Mouse (Mus musculus) lung, postnatal 0 days (tissue): ENCODE measurements around the gene Bscl2. TPM values are rescaled to one million over a fixed set of nuclear protein-coding genes. Genes with fewer than 3 reads are reported as not detected.

Source experiments
- ATAC-seq: fragments of 200-750 bp; cut with Nextera tagmentation; 2 replicates; pipeline ENCODE4 v1.8.0; 2017; ENCODE audit warnings: moderate library complexity
- DNase-seq: peaks from one replicate; pipeline ENCODE4 v3.0.0-alpha.2; 2016; ENCODE audit warnings: low spot score
- H3K27ac ChIP-seq: fragments of 300-500 bp; sonication (generic); 2 replicates; pipeline ENCODE4 v1.5.1; 2014; ENCODE audit warnings: antibody characterized with exemption, mild to moderate bottlenecking, low read length, mixed read lengths
- H3K27me3 ChIP-seq: fragments of 300-500 bp; sonication (generic); replicated peaks from 2 replicates; pipeline ENCODE4 v1.6.1; 2014; ENCODE audit warnings: low read length, mixed read lengths; ENCODE audit not compliant: insufficient read depth
- H3K36me3 ChIP-seq: fragments of 300-500 bp; sonication (generic); 2 replicates; pipeline ENCODE4 v1.6.1; 2014; ENCODE audit warnings: low read length, mixed read lengths; ENCODE audit not compliant: insufficient read depth
- H3K4me1 ChIP-seq: fragments of 300-500 bp; sonication (generic); 2 replicates; pipeline ENCODE4 v1.6.1; 2014; ENCODE audit warnings: antibody characterized with exemption, low read depth, low read length, mixed read lengths; ENCODE audit not compliant: insufficient read depth
- H3K4me2 ChIP-seq: fragments of 300-500 bp; sonication (generic); replicated peaks from 2 replicates; pipeline ENCODE4 v1.6.1; 2014; ENCODE audit warnings: low read depth, mild to moderate bottlenecking, low read length, moderate library complexity, mixed read lengths
- H3K4me3 ChIP-seq: fragments of 300-500 bp; sonication (generic); 2 replicates; pipeline ENCODE4 v1.5.1; 2014; ENCODE audit warnings: low read depth, low read length
- H3K9ac ChIP-seq: fragments of 300-500 bp; sonication (generic); replicated peaks from 2 replicates; pipeline ENCODE4 v1.6.1; 2014; ENCODE audit warnings: low read depth, mild to moderate bottlenecking
- H3K9me3 ChIP-seq: fragments of 300-500 bp; sonication (generic); 2 replicates; pipeline ENCODE4 v1.6.1; 2016; ENCODE audit warnings: low read length, mixed read lengths
- CTCF ChIP-seq: IDR thresholded peaks from 2 replicates; pipeline ENCODE4 v1.5.1; 2016; ENCODE audit warnings: antibody characterized with exemption, mild to moderate bottlenecking
- EP300 ChIP-seq: IDR thresholded peaks from 2 replicates; pipeline ENCODE4 v1.6.1; 2016; ENCODE audit warnings: antibody characterized with exemption, mild to moderate bottlenecking, control low read depth
- WGBS: fragments of 180-500 bp; shearing (Covaris S2); extraction: QIAGEN DNeasy Blood & Tissue Kit; methylation state at CpG from one replicate; pipeline ENCODE4 v1.1.7; 2014; 5-methylcytosine and 5-hydroxymethylcytosine counted together
- polyA plus RNA-seq: library from polyadenylated mRNA; unstranded; fragments of >200 nt; fragmentation: Nextera tagmentation; extraction: Ambion mirVana; gene quantifications from 2 replicates; pipeline ENCODE4 v1.2.1, GENCODE M21; 2015

The Bscl2 gene
- polyA plus RNA-seq, 1 experiment from 2014 or later = 66.8 TPM

- Histone ChIP-seq H3K4me1 (peaks cover 6% of the 10 kb centered on the region; the same call in 1 of the 2 replicates), H3K9ac (peak overlapping the region; percentile 12; the same call in 1 of the 2 replicates), H3K9me3 (no peaks in the 10 kb centered on the region), H3K27me3 (no peaks in the 10 kb centered on the region), H3K4me3 (no peak overlapping the region), H3K4me2 (no peak overlapping the region), H3K36me3 (peaks cover 16% of the 10 kb centered on the region; the same call in 1 of the 2 replicates), H3K27ac (peak overlapping the region; percentile 49)
- DNase-seq = peak; percentile 89
- peak; percentile 45 for ATAC-seq
- 45% methylated on average over 5 of the region's 5 CpGs for WGBS
- TF ChIP-seq CTCF (peak; percentile 81), EP300 (no peak)
Measured at GRCm38 (mm10) chr19:8844371-8845129, 7.3 kb downstream of the Bscl2 start.

GRCm38 (mm10) chr19:8848356-8848755 lies 11.1 kb downstream of the Bscl2 start:
- Histone ChIP-seq H3K4me3 (no peak overlapping the region), H3K36me3 (peaks cover 16% of the 10 kb centered on the region; the same call in 1 of the 2 replicates), H3K9me3 (no peaks in the 10 kb centered on the region), H3K27me3 (no peaks in the 10 kb centered on the region), H3K4me2 (no peak overlapping the region), H3K27ac (no peak overlapping the region), H3K4me1 (no peaks in the 10 kb centered on the region), H3K9ac (no peak overlapping the region)
- ATAC-seq (no peak), DNase-seq (no peak)
- TF ChIP-seq EP300 = no peak
- TF ChIP-seq CTCF = no peak
- 69% methylated on average over 5 of the region's 5 CpGs for WGBS

GRCm38 (mm10) chr19:8850402-8850901 lies 13.2 kb downstream of the Bscl2 start, which contains the start of gene Lrrn4cl:
Lrrn4cl (plus strand) TSS chr19:8850768.
- 22% methylated on average over 7 of the region's 7 CpGs for WGBS
- ATAC-seq = peak; percentile 82

GRCm38 (mm10) chr19:8851639-8852038 lies 14.4 kb downstream of the Bscl2 start:
- no peaks in the 10 kb centered on the region for H3K27me3 ChIP-seq
- WGBS = 32% methylated on average over 7 of the region's 7 CpGs
- no peak overlapping the region for H3K4me3 ChIP-seq
- no peaks in the 10 kb centered on the region for H3K4me1 ChIP-seq
- TF ChIP-seq EP300 (no peak), CTCF (peak; percentile 49)
- ATAC-seq = peak; percentile 52
- 0 out of 2 replicates have a peak overlapping the region, but pooled peaks have one; percentile 1 for H3K4me2 ChIP-seq
- H3K36me3 ChIP-seq = peaks cover 10% of the 10 kb centered on the region; the same call in 1 of the 2 replicates
- peak; percentile 36 for DNase-seq
- no peaks in the 10 kb centered on the region for H3K9me3 ChIP-seq
- H3K27ac ChIP-seq = no peak overlapping the region
- H3K9ac ChIP-seq = no peak overlapping the region

More at GRCm38 (mm10) chr19:8850402-8850901, 13.2 kb downstream of the Bscl2 start, which contains the start of gene Lrrn4cl:
- peak; percentile 82 for DNase-seq
- H3K27me3 ChIP-seq = no peaks in the 10 kb centered on the region
- H3K9me3 ChIP-seq = no peaks in the 10 kb centered on the region
- no peak within 1 kb of the TSS for H3K27ac ChIP-seq
- no peak for TF ChIP-seq EP300
- TF ChIP-seq CTCF = no peak
- no peak within 1 kb of the TSS for H3K4me3 ChIP-seq
- peaks cover 16% of the 10 kb centered on the region; the same call in 1 of the 2 replicates for H3K36me3 ChIP-seq
- 0 out of 2 replicates have a peak within 1 kb of the TSS, but pooled peaks have one; percentile 1 for H3K4me2 ChIP-seq
- H3K9ac ChIP-seq = no peak within 1 kb of the TSS
- no peaks in the 10 kb centered on the region for H3K4me1 ChIP-seq

GRCm38 (mm10) chr19:8852236-8852928 lies 15.1 kb downstream of the Bscl2 start:
- Histone ChIP-seq H3K4me2 (0 out of 2 replicates have a peak overlapping the region, but pooled peaks have one; percentile 1), H3K9me3 (no peaks in the 10 kb centered on the region), H3K27me3 (no peaks in the 10 kb centered on the region), H3K4me3 (no peak overlapping the region), H3K27ac (no peak overlapping the region), H3K4me1 (no peaks in the 10 kb centered on the region), H3K36me3 (peaks cover 3% of the 10 kb centered on the region; the same call in 1 of the 2 replicates), H3K9ac (no peak overlapping the region)
- DNase-seq (no peak), ATAC-seq (0 out of 2 replicates have a peak, but pooled peaks have one; percentile 11)
- TF ChIP-seq CTCF = no peak
- TF ChIP-seq EP300 = no peak
- 47% methylated on average over 10 of the region's 10 CpGs for WGBS

GRCm38 (mm10) chr19:8853117-8853516 lies 15.8 kb downstream of the Bscl2 start:
- WGBS = 86% methylated on average over 3 of the region's 3 CpGs
- H3K4me1 ChIP-seq = no peaks in the 10 kb centered on the region
- no peak overlapping the region for H3K9ac ChIP-seq
- no peaks in the 10 kb centered on the region for H3K9me3 ChIP-seq
- no peaks in the 10 kb centered on the region for H3K27me3 ChIP-seq
- H3K36me3 ChIP-seq = no peaks in the 10 kb centered on the region
- H3K27ac ChIP-seq = no peak overlapping the region
- H3K4me2 ChIP-seq = no peak overlapping the region
- TF ChIP-seq EP300 = no peak
- TF ChIP-seq CTCF = no peak
- no peak overlapping the region for H3K4me3 ChIP-seq
- ATAC-seq = no peak
- DNase-seq = no peak
